Mouse (Mus musculus) ES-Bruce4 (cell line): ENCODE measurements around the gene Mark1.

Source experiments
- CTCF ChIP-seq: IDR thresholded peaks from one replicate; pipeline ENCODE4 v1.8.1; 2011; ENCODE audit warnings: low read depth, low read length
- EP300 ChIP-seq: IDR thresholded peaks from 2 replicates; pipeline ENCODE4 v1.6.1; 2011; ENCODE audit warnings: low read depth, low read length; ENCODE audit not compliant: insufficient read depth
- POLR2A ChIP-seq: IDR thresholded peaks from one replicate; pipeline ENCODE4 v1.8.1; 2011; ENCODE audit warnings: low read length; ENCODE audit not compliant: insufficient read depth

DNA sequence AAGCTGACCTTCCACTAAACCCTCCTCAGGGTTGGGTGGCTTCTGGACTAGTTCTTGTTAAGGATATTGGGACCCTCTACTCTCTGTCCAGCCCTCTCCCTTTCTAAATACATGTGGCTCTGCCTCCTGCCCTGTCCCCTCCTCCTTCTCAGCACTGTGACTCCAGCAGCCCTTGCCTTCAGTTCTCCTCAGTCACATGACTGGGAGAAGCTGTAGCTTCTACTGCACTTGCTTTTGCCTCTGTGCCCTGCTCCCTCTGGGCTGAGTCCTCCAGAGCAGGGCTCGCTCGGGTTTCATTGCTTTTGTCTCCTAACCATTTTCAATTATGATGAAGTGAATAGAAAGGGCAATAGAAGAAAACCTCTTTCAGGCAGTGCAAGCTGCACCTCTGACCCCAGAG, 12.6 kb downstream of the Mark1 start:
- no peak for TF ChIP-seq POLR2A
- no peak for TF ChIP-seq CTCF
- no peak for TF ChIP-seq EP300
